Mouse (Mus musculus) kidney, postnatal 25 days (tissue): ENCODE measurements around the gene Bcat1.

Experiments used
- DNase-seq, 2 experiments: peaks; one replicate each; pipeline ENCODE4 v3.0.0; 2021; ENCODE audit warnings: mixed read lengths in 2 of 2

Bcat1 gene

DNA sequence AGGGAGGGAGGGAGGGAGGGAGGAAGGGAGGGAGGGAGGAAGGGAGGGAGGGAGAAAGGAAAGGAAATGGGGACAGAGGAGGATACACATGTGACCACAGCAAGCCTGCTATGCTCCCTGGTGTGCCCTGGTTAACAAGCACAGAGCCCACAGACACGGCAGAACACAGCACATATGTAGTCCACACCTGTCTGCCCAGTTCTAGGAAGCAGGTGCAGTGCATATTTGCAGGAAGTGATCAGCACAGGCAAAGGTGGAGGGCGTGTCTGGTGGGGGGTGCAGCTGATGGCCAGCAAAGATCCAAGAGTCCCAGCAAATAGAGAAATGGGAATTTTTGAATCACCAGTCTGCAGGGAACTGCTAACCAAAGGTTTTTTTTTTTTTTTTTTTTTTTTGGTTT lies 23.3 kb downstream of the Bcat1 start:
- DNase-seq = no peak

DNA sequence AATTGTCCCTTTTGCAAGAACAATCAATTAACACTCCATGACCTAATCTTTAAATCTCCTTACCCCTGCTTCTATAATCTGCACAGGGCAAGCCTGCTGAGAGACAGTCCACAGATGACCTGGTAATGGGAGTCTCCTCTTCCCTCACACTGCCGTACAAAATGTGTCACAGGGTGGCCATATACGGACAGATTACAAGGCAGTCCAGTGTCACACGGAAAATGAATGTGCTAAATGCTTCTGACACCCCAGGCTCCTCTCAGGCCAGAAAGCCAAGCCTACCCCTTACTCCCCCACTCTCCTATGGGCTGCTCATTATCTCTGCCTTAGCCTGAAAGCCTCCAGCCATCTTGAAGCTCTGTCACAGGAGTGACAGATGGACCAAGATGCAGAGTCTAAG lies 25.1 kb downstream of the Bcat1 start:
- DNase-seq = no peak

GRCm38 (mm10) chr6:145048131-145048997 lies 27.6 kb downstream of the Bcat1 start:
- no peak for DNase-seq

DNA sequence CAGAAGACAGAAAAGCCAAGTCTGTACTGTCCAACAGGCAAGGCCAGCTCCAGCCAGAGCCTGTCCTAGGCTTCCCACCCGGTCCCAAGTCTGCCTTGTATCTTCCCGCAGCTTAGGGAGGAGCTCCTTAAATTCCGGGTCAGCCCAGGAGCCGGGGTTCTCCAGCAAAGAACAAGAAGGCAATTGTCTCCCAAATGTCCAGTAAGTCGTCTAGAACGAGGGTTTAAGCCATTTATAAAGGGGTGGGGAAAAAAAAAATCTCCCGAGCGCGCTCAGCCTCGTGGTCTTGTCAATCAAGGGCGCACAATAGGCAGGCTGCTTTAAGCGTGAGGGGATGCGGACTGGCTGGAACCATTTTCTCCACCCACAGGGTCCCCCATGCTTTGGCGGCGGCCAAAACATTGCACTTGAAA lies 28.5 kb downstream of the Bcat1 start:
- DNase-seq = no peak

- DNase-seq = no peak
Measured at GRCm38 (mm10) chr6:145046266-145046890, 29.6 kb downstream of the Bcat1 start.

- DNase-seq = no peak
Measured at GRCm38 (mm10) chr6:145044916-145045574, 30.9 kb downstream of the Bcat1 start.

DNA sequence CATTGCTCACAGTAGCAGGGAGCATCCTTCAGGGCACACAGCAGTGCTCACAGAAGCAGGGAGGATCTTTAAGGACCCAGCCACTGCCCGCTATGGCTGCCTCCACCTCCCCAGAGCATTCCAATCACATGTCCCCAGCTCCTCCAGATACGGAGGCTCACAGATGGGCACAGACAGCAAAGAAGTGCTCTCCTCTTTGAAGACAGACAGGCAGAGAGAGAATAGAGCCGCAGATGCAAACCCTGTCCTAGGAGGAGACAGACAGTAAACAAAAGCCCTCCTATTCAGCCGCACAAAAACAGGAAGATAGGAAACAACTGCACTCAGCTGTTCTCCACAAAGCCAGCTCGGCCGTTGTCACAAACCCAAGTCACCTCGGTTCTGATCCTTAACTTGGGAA lies 35.3 kb downstream of the Bcat1 start:
- no peak for DNase-seq

- no peak for DNase-seq
Measured at GRCm38 (mm10) chr6:145037626-145038025, 38.4 kb downstream of the Bcat1 start.

DNA sequence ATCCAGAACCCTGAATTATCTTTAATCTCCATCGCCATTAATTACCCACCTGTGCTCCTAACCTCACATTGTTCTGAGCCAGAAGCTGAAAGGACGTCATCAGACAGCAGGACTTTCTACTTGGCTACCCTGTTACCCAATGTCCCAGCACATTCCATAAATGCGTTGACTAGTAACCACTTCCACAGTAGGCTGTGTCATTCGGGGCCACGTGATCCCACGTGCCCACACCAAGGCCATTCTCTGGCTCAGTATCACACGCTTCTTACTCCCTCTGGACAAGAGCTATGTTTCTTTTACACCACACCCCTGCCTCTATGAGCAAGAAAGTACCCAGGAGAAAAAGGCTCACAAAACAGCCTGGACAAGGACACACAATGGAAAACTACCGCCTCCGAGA lies 40.6 kb downstream of the Bcat1 start:
- peak in 1 of 2 experiments; percentile 52 for DNase-seq

DNA sequence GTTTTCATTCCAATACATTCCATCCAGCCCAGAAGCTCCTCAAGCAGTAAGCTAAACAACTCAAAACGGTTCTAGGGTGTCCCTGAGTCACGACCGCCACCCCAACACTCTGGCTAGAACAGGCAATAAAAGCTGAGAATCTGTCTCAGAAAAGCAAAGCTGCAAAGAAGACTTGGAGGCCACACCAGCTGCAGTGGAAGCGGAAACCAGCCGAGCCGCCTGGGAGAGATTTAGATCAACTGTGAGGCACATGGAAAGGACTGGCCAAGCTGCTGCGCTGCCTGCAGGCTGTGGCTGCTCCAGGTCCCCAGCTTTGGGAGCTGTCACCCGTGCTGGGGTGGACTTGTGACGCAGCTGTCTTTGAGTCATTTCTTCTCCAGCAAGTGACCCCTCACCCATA lies 45.4 kb downstream of the Bcat1 start:
- no peak for DNase-seq

DNA sequence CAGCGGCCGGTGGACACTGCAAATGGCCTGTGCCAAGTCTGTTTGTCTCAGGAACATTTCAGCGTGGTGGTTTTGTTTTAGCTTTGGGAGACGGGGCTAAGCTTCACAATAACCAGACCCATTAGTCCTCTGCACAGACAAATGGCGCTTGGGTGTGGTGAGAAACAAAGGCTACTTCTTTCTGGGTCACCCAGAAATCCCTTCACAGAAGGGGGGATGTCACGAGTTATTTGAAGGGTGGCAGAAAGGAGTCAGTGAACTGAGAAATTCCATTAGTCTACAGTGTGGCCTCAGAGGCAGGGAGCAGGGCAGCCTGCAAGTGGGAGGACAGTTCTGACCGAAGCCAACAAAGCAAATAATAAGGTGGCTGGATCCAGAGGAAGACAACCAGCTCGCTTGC lies 52.0 kb downstream of the Bcat1 start:
- no peak for DNase-seq

- DNase-seq = peak in 1 of 2 experiments; percentile 54
Measured at GRCm38 (mm10) chr6:145022966-145023725, 52.8 kb downstream of the Bcat1 start.

GRCm38 (mm10) chr6:145022349-145022748 lies 53.6 kb downstream of the Bcat1 start:
- no peak for DNase-seq

DNA sequence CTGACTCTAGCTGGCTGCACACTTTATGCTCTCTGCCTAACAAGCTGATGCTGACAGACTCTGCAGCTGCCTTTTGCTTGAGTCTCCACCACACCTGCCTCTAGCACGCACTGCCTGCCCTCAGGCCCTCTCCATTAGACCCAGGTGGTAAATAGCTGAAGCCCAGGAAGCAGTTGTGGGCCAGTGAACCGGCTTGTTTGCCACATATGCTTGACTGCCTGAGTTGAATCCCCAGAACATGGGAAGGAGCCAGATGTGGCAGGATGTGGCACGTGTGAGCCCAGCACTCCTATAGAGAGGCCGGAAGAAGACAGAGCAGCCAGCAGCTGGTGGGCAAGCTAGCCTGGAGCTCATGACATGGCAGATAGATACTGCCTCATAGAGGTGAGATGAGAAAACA lies 55.4 kb downstream of the Bcat1 start:
- no peak for DNase-seq

GRCm38 (mm10) chr6:145018295-145018694 lies 57.7 kb downstream of the Bcat1 start:
- no peak for DNase-seq

DNA sequence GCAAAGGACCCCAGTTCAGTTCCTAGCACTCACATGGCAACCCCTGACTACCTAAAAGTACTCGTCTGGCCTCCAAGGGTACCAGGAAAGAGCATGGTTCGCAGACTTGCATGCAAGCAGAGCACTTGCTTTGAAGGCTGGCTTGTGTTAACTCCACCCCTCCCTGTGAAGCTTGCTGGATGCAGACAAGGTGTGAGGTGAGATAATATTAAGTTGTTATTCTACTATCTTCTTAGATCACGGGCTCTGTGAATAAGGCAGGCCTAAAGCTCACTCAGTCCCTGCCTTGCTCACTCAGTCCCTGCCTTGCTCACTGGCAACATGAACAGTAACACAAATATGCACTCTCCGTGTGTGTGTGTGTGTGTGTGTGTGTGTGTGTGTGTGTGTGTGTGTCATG lies 58.5 kb downstream of the Bcat1 start:
- DNase-seq = no peak

- no peak for DNase-seq
Measured at GRCm38 (mm10) chr6:145016639-145017038, 59.3 kb downstream of the Bcat1 start.

DNA sequence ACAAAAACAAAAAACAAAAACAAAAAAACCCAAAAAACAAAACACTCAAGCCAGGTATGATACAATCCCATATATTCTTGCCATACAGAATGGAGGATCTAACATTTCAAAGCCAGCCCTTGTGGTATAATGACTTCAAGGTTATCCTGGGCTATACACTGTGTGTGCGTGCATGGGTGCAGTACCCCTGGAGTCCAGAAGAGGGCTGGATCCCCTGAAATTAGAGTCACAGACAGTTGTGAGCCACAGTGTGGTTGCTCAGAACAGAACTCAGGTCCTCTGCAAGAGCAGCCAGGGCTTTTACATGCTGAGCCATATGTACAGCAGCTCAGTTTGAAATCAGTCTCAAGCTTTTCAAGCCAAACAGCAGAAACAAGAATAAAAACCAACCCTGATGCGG lies 61.0 kb downstream of the Bcat1 start:
- DNase-seq = no peak

DNA sequence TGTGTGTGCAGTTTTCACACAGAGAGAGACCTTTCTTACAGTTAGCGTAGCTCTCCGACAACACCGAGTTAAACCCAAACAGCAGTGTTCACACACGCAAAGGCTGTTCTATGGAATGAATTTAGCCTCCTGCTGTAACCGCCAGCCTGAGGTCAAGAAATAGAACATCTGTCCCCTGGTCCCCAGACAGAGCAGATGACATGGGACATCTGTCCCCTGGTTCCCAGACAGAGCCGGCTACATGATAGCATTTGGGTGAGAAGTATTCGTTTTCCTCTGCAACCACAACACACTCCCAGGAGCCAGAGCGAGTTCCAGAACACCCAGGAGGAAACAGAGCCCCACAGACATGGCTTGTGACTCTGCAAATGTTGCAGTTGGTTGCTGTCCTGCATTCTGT lies 63.3 kb downstream of the Bcat1 start:
- DNase-seq = peak; percentile 13 to 49

DNA sequence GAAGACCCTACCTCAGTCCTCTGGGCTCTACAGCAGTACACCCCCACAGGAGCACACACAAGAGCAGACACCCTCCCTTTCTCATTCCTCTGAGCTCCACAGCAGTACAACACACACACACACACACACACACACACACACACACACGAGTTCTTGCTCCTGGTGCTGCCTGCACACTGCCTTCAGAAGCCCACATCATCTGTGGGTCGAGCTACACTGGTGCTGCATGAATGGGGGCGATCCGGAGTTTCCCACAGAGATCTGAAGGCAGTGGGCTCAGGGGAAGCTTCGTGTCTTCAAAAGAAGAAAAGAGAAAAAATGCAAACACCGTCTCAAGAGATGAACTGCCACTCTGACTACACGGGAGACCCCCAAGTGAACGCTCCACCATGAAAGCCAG lies 64.8 kb downstream of the Bcat1 start:
- no peak for DNase-seq

DNA sequence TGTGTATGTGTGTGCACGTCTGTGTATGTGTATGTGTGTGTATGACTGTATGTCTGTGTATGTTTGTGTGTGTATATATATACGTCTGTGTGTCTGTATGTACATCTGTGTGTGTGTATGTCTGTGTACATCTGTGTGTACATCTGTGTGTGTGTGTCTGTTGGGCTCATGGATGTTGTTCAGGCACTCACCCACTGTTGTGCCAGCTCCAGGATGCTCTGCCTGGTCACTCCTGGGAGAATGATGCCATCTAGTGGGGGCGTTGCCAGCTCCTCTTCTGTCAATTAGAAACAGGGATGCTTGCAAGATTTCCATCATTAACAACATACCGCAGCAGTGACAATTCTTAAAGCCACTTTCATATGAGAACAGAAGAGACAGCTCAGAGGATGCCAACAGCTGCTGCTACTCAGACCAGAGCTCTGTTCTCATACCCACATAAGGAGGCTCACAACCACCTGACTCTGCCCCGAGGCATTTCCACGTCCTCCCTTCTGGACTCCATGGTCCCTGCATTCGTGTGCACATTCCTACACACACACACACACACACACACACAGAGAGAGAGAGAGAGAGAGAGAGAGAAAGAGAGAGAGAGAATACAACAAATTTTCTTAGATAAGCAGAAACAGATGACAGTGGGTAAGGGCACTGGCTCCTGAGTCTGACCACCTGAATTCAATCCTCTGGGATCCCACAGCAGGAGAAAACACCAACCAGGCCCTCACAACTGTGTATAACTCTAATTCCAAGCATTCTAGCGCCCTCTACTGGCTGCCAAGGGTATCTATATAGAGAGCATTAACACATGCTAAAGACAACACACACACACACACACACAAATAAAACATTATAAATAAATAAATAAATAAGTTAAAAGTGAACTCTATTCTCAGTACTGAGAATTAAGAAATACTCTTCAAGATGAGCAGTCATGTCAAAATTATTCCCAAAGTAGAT lies 65.8 kb downstream of the Bcat1 start:
- DNase-seq = peak in 1 of 2 experiments; percentile 35

DNA sequence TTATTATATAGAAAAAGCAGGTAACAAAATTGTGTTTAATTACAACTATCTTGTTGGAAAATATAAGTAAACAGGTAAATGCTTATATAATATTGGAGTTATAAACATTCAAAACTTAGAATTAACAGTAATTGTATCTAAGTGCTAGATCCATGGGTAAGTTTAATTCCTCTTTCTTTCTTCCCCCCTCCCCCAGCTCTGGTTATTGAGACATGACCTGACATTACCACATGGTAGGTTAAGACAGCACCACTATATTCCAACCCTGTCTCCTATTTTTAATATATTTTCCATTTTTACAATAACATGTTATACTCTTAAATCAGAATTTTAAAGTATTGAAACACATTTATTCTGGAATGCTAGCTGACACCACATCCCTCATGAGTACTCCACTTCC lies 72.5 kb downstream of the Bcat1 start:
- no peak for DNase-seq
